9 mouse cellular contexts compared by ENCODE assay signal in the genomic region with DNA sequence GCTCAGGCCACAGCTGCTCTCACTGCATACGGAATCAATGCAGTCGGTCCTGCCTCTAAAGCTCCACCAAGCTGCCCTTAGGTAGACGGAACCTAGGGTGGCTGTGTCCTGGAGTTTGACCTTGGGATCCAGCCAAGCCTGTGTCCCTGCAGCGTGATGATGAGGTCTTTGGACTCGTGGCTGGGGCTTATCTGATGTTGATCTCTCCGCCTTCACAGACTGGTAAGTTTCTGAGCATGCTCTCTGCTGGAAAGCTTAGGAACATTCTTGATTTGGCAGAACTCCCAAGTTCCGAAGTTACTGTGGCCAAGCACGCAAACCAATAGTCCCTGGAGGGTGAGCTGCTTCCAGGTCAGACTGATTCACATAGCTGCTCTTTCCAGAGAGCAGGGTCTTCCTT. TPM values are rescaled to one million over a fixed set of nuclear protein-coding genes. Genes with fewer than 3 reads are reported as not detected.
DNase-seq lines count a peak whose midpoint lies in the region; ATAC-seq and TF ChIP-seq lines count a peak whose summit lies in the region.
"Had no signal": no experiment of that assay in that cellular context is flagged by ENCODE, and none has a peak within 500 bp of the region (broad histone marks: within the 10 kb centered on the region; RNA-seq: fewer than 3 reads in every experiment).

No protein-coding gene starts in this region.

- no peak overlapping the region; the same call in none of the 2 replicates for H3K9ac ChIP-seq in heart, embryonic 14.5 days (ENCODE audit: low read length)
- H3K9ac ChIP-seq in liver, adult 2 months (ENCODE audit: low read depth, low read length) = peak overlapping the region; percentile 18

- no peak for ATAC-seq in heart, embryonic 14.5 days (ENCODE audit: insufficient number of reproducible peaks, insufficient read depth, low FRiP score, low read depth)
- ATAC-seq in CD4-positive, CD25-positive, alpha-beta regulatory T cell, adult 4 months = no peak
- no peak for ATAC-seq in granulocyte monocyte progenitor cell, adult 5-6 weeks (replicated peaks; ENCODE audit: poor library complexity, severe bottlenecking)

- peak; percentile 11 for DNase-seq in right cerebral cortex, postnatal 14 days
- DNase-seq in right cerebral cortex, postnatal 36 days (ENCODE audit: low spot score in 2 of 2) = no peak
- DNase-seq in liver, adult 2 months (ENCODE audit: extremely low read depth, low read depth, low spot score) = peak; percentile 100
- DNase-seq in telencephalon, adult 2 months (ENCODE audit: low read depth, low spot score) = peak; percentile 13
- no peak for DNase-seq in layer of hippocampus, postnatal 10 days (ENCODE audit: low spot score in 2 of 2)

- no peak for TF ChIP-seq POLR2A in liver, adult 2 months (IDR thresholded peaks at IDR 0.05; ENCODE audit: extremely low read depth, insufficient read depth, low read length)

- 25% methylated on average over 8 of the region's 8 CpGs for WGBS in heart, embryonic 14.5 days
- 26% methylated on average over 8 of the region's 8 CpGs for WGBS in liver, adult 2 months

- peak overlapping the region; percentile 51 to 82 for H3K27ac ChIP-seq in heart, embryonic 14.5 days (replicated peaks in 1 of 2; ENCODE audit: control insufficient read depth in 1 of 2, insufficient read depth in 1 of 2, low read depth in 2 of 2, low read length in 2 of 2)
- peak overlapping the region; percentile 88 for H3K27ac ChIP-seq in liver, adult 2 months (replicated peaks; ENCODE audit: insufficient read depth, low read depth, low read length)

- no peak overlapping the region for H3K4me3 ChIP-seq in heart, embryonic 14.5 days (ENCODE audit: control insufficient read depth in 1 of 2, insufficient read depth in 1 of 2, low read depth in 1 of 2, low read length in 2 of 2)
- no peak overlapping the region for H3K4me3 ChIP-seq in liver, adult 2 months (ENCODE audit: insufficient read depth, low read depth, low read length)
- H3K4me3 ChIP-seq: myocyte had no signal

- peaks cover 7% of the 10 kb centered on the region; the same call in 1 of the 2 replicates for H3K9me3 ChIP-seq in heart, embryonic 14.5 days (ENCODE audit: control insufficient read depth, low read length)

- no peak for TF ChIP-seq CTCF in liver, adult 2 months (IDR thresholded peaks at IDR 0.05; ENCODE audit: low read depth, low read length)

- H3K27me3 ChIP-seq in heart, embryonic 14.5 days (ENCODE audit: control insufficient read depth, insufficient read depth, low read length) = no peaks in the 10 kb centered on the region
- H3K27me3 ChIP-seq in liver, adult 2 months (ENCODE audit: control insufficient read depth, insufficient read depth, low read length) = no peaks in the 10 kb centered on the region

- no peak overlapping the region for H3K4me2 ChIP-seq in heart, embryonic 14.5 days (ENCODE audit: low read length)

- H3K4me1 ChIP-seq in heart, embryonic 14.5 days (ENCODE audit: control insufficient read depth in 2 of 2, insufficient read depth in 2 of 2, low read length in 2 of 2) = peaks cover 36 to 44% of the 10 kb centered on the region in 2 experiments
- peaks cover 45% of the 10 kb centered on the region for H3K4me1 ChIP-seq in liver, adult 2 months (ENCODE audit: control insufficient read depth, insufficient read depth, low read length)

- H3K36me3 ChIP-seq in heart, embryonic 14.5 days (ENCODE audit: control insufficient read depth, insufficient read depth, low read length) = peaks cover 46% of the 10 kb centered on the region
- H3K36me3 ChIP-seq in liver, adult 2 months (ENCODE audit: control insufficient read depth, insufficient read depth, low read length) = peaks cover 13% of the 10 kb centered on the region

- peaks cover 8% of the 10 kb centered on the region; the same call in 1 of the 2 replicates for H3K79me2 ChIP-seq in liver, adult 2 months (ENCODE audit: control insufficient read depth, insufficient read depth, low read length)

RNA-seq across cellular contexts. Expression of a gene that starts 13.1 kb away (rescaled TPM):
- 3.4 and 5.6 TPM in 2 replicates for polyA plus RNA-seq in heart, embryonic 14.5 days (2014; fragmentation: Nextera tagmentation; extraction: Ambion mirVana)
- total RNA-seq in liver, adult 2 months (2014; rRNA removed) = 5.7 and 7.7 TPM in 2 replicates
- 3.9 and 4.9 TPM in 2 replicates for polyA plus RNA-seq in liver, adult 2 months (2012; rRNA removed)
- 10 to 100 TPM; 16.1 to 18.6 TPM for total RNA-seq in layer of hippocampus, postnatal 10 days (2021)
- 1 to 10 TPM; 1.9 to 2.1 TPM for polyA plus RNA-seq in CD4-positive, CD25-positive, alpha-beta regulatory T cell, adult 4 months (2017; shearing (Covaris generic))
- 4.3 and 7.8 TPM in 2 replicates for total RNA-seq in granulocyte monocyte progenitor cell, adult 5-6 weeks (2014; fragmentation: Nextera tagmentation)
- 3.2 and 8.7 TPM in 2 replicates for total RNA-seq in granulocyte monocyte progenitor cell, adult 5-6 weeks (2017)

RNA-seq across cellular contexts. Expression of a gene that starts 32.2 kb away (rescaled TPM):
- polyA plus RNA-seq in heart, embryonic 14.5 days (2014; fragmentation: Nextera tagmentation; extraction: Ambion mirVana) = 67.3 and 71.4 TPM in 2 replicates
- 64.6 and 97.0 TPM in 2 replicates for total RNA-seq in liver, adult 2 months (2014; rRNA removed)
- 107 and 112 TPM in 2 replicates for polyA plus RNA-seq in liver, adult 2 months (2012; rRNA removed)
- 10 to 100 TPM; 31.4 to 36.0 TPM for total RNA-seq in layer of hippocampus, postnatal 10 days (2021)
- polyA plus RNA-seq in CD4-positive, CD25-positive, alpha-beta regulatory T cell, adult 4 months (2017; shearing (Covaris generic)) = 10 to 100 TPM; 11.4 to 12.5 TPM
- total RNA-seq in granulocyte monocyte progenitor cell, adult 5-6 weeks (2014; fragmentation: Nextera tagmentation) = 45.9 and 51.9 TPM in 2 replicates
- total RNA-seq in granulocyte monocyte progenitor cell, adult 5-6 weeks (2017) = 29.1 TPM in 2 replicates

RNA-seq across cellular contexts. Expression of a gene that starts 47.4 kb away (rescaled TPM):
- 98.5 and 108 TPM in 2 replicates for polyA plus RNA-seq in heart, embryonic 14.5 days (2014; fragmentation: Nextera tagmentation; extraction: Ambion mirVana)
- 50.3 and 54.7 TPM in 2 replicates for total RNA-seq in liver, adult 2 months (2014; rRNA removed)
- polyA plus RNA-seq in liver, adult 2 months (2012; rRNA removed) = 25.2 and 32.0 TPM in 2 replicates
- 10 to 100 TPM; 60.1 to 78.9 TPM for total RNA-seq in layer of hippocampus, postnatal 10 days (2021)
- polyA plus RNA-seq in CD4-positive, CD25-positive, alpha-beta regulatory T cell, adult 4 months (2017; shearing (Covaris generic)) = 10 to 100 TPM; 30.3 to 36.3 TPM
- 108 and 113 TPM in 2 replicates for total RNA-seq in granulocyte monocyte progenitor cell, adult 5-6 weeks (2014; fragmentation: Nextera tagmentation)
- 109 and 111 TPM in 2 replicates for total RNA-seq in granulocyte monocyte progenitor cell, adult 5-6 weeks (2017)

RNA-seq across cellular contexts. Expression of a gene that starts 48.4 kb away (rescaled TPM):
- 3.3 and 3.4 TPM in 2 replicates for polyA plus RNA-seq in heart, embryonic 14.5 days (2014; fragmentation: Nextera tagmentation; extraction: Ambion mirVana)
- total RNA-seq in liver, adult 2 months (2014; rRNA removed) = 3.2 and 3.6 TPM in 2 replicates
- polyA plus RNA-seq in liver, adult 2 months (2012; rRNA removed) = 3.4 and 3.8 TPM in 2 replicates
- total RNA-seq in layer of hippocampus, postnatal 10 days (2021) = 10 to 100 TPM; 12.9 to 14.9 TPM
- polyA plus RNA-seq in CD4-positive, CD25-positive, alpha-beta regulatory T cell, adult 4 months (2017; shearing (Covaris generic)) = 1 to 10 TPM; 3.5 to 5.2 TPM
- 5.2 and 7.0 TPM in 2 replicates for total RNA-seq in granulocyte monocyte progenitor cell, adult 5-6 weeks (2014; fragmentation: Nextera tagmentation)
- total RNA-seq in granulocyte monocyte progenitor cell, adult 5-6 weeks (2017) = 4.6 and 5.6 TPM in 2 replicates

Comparison
In these comparisons a context has a peak if more than half of its experiments do, and no peak if none do; other contexts are left out.
1. DNase-seq: peak in right cerebral cortex, postnatal 14 days (single experiment), liver, adult 2 months (single experiment) and telencephalon, adult 2 months (single experiment); none in right cerebral cortex, postnatal 36 days (0 of 2) and layer of hippocampus, postnatal 10 days (0 of 2).